Mouse (Mus musculus): ENCODE measurements around the gene Rfx7.

DNA sequence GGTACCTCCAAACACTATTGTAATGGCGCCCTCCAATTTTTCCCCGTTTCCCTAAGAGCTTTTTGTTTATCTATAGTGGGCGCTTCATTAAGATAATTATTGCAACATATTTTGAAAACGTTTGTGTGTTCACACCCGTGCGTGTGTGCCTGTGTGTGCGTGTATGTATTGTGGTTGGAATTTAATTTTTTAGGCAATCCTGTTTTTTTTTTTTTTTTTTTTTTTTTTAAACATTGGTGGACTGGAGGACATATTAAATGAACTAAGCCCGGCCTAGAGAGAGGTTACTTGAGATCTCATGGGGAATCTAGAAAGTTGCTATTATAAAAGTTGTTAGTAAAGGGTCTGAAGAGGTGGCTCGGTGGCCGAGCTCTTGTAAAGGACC lies 131.5 kb downstream of the Rfx7 start:
- TF ChIP-seq POLR2A (IDR thresholded peaks at IDR 0.05; ENCODE audit: borderline replicate concordance, insufficient read depth, low read length) (no peak), CTCF (IDR thresholded peaks at IDR 0.05; ENCODE audit: borderline replicate concordance, insufficient read depth, low read depth, low read length) (no peak)
